Mouse (Mus musculus) granulocyte monocyte progenitor cell, adult 5-6 weeks (primary cell): Measurements from ENCODE around the gene Lias. TPM values are rescaled to one million over a fixed set of nuclear protein-coding genes. Genes with fewer than 3 reads are reported as not detected.

Experiments
- total RNA-seq, 2 experiments: library from RNA; stranded (forward) in 1 of 2; stranded (reverse) in 1 of 2; fragments of 200-712, 200-1000 nt in 1 of 2; fragments of >200 nt in 1 of 2; fragmentation: Nextera tagmentation in 1 of 2; gene quantifications; 2 replicates each; pipeline ENCODE4 v1.2.3; 2014 to 2017

Lias gene
- total RNA-seq, 2 experiments from 2014 or later = 34.2 to 40.3 TPM

Other genes starting within 250 kb of the Lias start
- gene Wdr19, start 191.8 kb upstream of the Lias start, total RNA-seq (2014; fragmentation: Nextera tagmentation) = 5.2 and 6.3 TPM in 2 replicates
- 3.8 and 4.4 TPM in 2 replicates for gene Wdr19, start 191.8 kb upstream of the Lias start, total RNA-seq (2017)
- gene Rfc1, start 55.8 kb upstream of the Lias start, total RNA-seq (2014; fragmentation: Nextera tagmentation) = 78.7 and 111 TPM in 2 replicates
- gene Rfc1, start 55.8 kb upstream of the Lias start, total RNA-seq (2017) = 128 and 130 TPM in 2 replicates
- gene Klb, start 43.2 kb upstream of the Lias start, total RNA-seq (2014; fragmentation: Nextera tagmentation) = not detected in 2 replicates
- not detected in 2 replicates for gene Klb, start 43.2 kb upstream of the Lias start, total RNA-seq (2017)
- gene Rpl9, start 53 bp upstream of the Lias start, total RNA-seq (2014; fragmentation: Nextera tagmentation) = 3,342 and 3,430 TPM in 2 replicates
- 1,568 and 2,000 TPM in 2 replicates for gene Rpl9, start 53 bp upstream of the Lias start, total RNA-seq (2017)
- gene Ugdh, start 44.5 kb downstream of the Lias start, total RNA-seq (2014; fragmentation: Nextera tagmentation) = 54.7 and 56.1 TPM in 2 replicates
- 76.1 and 83.4 TPM in 2 replicates for gene Ugdh, start 44.5 kb downstream of the Lias start, total RNA-seq (2017)
- not detected in 2 replicates for gene Gm43552, start 101.3 kb downstream of the Lias start, total RNA-seq (2014; fragmentation: Nextera tagmentation)
- not detected in 2 replicates for gene Gm43552, start 101.3 kb downstream of the Lias start, total RNA-seq (2017)
- 127 and 147 TPM in 2 replicates for gene Smim14, start 145.7 kb downstream of the Lias start, total RNA-seq (2014; fragmentation: Nextera tagmentation)
- 95.5 and 104 TPM in 2 replicates for gene Smim14, start 145.7 kb downstream of the Lias start, total RNA-seq (2017)
- gene Ube2k, start 145.7 kb downstream of the Lias start, total RNA-seq (2014; fragmentation: Nextera tagmentation) = 151 and 175 TPM in 2 replicates
- 34.3 and 49.7 TPM in 2 replicates for gene Ube2k, start 145.7 kb downstream of the Lias start, total RNA-seq (2017)